Mouse (Mus musculus) lung, postnatal 0 days (tissue): Measurements from ENCODE around the gene Wdr35.

Experiments used
- CTCF ChIP-seq: IDR thresholded peaks from 2 replicates; pipeline ENCODE4 v1.5.1; 2016; ENCODE audit warnings: antibody characterized with exemption, mild to moderate bottlenecking
- EP300 ChIP-seq: IDR thresholded peaks from 2 replicates; pipeline ENCODE4 v1.6.1; 2016; ENCODE audit warnings: antibody characterized with exemption, mild to moderate bottlenecking, control low read depth

GRCm38 (mm10) chr12:8975076-8975475, 1.4 kb downstream of the Wdr35 start:
- peak; percentile 21 for TF ChIP-seq CTCF
- no peak for TF ChIP-seq EP300
